Mouse (Mus musculus) bone marrow macrophage, adult 2 months (primary cell): Measurements from ENCODE around the gene Capn11.

Experiments
- CTCF ChIP-seq: IDR thresholded peaks from 2 replicates; pipeline ENCODE4 v1.5.1; 2012; ENCODE audit warnings: low read depth, mild to moderate bottlenecking, low read length, moderate library complexity
- POLR2A ChIP-seq: IDR thresholded peaks from 2 replicates; pipeline ENCODE4 v1.6.1; 2012; ENCODE audit warnings: mild to moderate bottlenecking, low read depth, low read length, borderline replicate concordance

DNA sequence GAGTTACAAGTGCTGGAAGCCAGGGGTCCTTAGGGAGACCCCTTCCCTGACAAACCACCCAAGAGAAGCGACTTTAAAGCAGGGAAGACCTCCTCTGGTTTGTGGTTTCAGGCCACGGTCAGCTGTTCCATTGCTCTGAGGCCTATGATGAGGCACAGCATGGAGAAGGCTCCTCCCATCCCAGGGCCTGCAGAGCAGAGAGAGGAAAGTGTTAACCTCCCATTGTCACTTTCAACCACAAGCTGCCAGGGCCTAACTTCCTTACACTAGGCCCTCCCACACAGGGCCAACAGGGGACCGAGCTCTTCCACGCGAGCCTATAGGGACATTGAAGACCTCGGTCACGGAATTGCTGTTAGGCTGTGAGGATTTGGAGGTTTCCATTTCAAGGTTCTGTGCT is 44.1 kb upstream of the Capn11 start:
- TF ChIP-seq POLR2A: no peak
- TF ChIP-seq CTCF: no peak
